Comparison of ENCODE assay signal across 19 mouse cellular contexts in the genomic region with DNA sequence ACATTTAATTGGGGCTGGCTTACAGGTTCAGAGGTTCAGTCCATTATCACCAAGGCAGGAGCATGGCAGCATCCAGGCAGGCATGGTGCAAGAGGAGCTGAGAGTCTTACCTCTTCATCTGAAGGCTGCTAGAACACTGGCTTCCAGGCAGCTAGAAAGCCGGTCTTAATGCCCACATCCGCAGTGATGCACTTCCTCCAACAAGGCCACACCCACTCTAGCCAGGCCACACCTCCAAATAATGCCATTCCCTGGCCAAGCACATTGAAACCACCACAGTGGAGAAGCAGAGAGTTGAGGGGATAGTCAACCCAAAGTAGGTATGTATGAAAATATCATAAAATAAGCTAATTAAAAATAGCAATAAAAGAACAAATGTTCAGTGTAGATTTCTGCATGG. TPM values are rescaled to one million over a fixed set of nuclear protein-coding genes. Genes with fewer than 3 reads are reported as not detected.
DNase-seq lines count a peak whose midpoint lies in the region; ATAC-seq lines count a peak whose summit lies in the region.
"Had no signal": no experiment of that assay in that cellular context is flagged by ENCODE, and none has a peak within 500 bp of the region (broad histone marks: within the 10 kb centered on the region; RNA-seq: fewer than 3 reads in every experiment).

No protein-coding gene starts in this region.

- H3K36me3 ChIP-seq in splenic B cell, adult 2 months (ENCODE audit: control insufficient read depth, insufficient read depth, low read length, poor library complexity, severe bottlenecking), result no peaks in the 10 kb centered on the region
- H3K36me3 ChIP-seq: heart, embryonic 13.5 days; hindbrain, embryonic 10.5 days had no signal

- ATAC-seq in monocyte, adult 5-6 weeks (replicated peaks; ENCODE audit: insufficient number of reproducible peaks, low FRiP score, low TSS enrichment, poor library complexity, severe bottlenecking), result no peak; the same call in 1 of the 2 replicates
- ATAC-seq: forebrain, embryonic 14.5 days had no signal

- no peaks in the 10 kb centered on the region for H3K27me3 ChIP-seq in splenic B cell, adult 2 months (ENCODE audit: control insufficient read depth, insufficient read depth, low read length, poor library complexity, severe bottlenecking)

- peak; percentile 60 to 71 for DNase-seq in monocyte, adult 2 months (ENCODE audit: low read depth in 1 of 2, low spot score in 2 of 2)
- DNase-seq in ZHBTc4 (ENCODE audit: low read depth, low spot score), result peak; percentile 65
- peak; percentile 48 for DNase-seq in lung, postnatal 25 days (ENCODE audit: low spot score)
- DNase-seq in splenic B cell, adult 2 months (ENCODE audit: low read depth, low spot score), result peak; percentile 74
- no peak for DNase-seq in embryo, embryonic 11 days
- no peak for DNase-seq in gastrocnemius, postnatal 10 days
- no peak for DNase-seq in left cerebral cortex, postnatal 4 days
- DNase-seq: adrenal gland, postnatal 25 days; cerebellum, adult 11 months; gastrocnemius, postnatal 36 days; kidney, adult 2 months; right cerebral cortex, adult 18-20 months; thymus, adult 2 months had no signal

- intact Hi-C loops in left cerebral cortex, postnatal 4 days (cut with DNase I), result loop anchor here (10.0 kb wide), 2 partner anchors 106 to 206 kb away; partner anchors contain the start of genes C330021F23Rik and Pex11g

RNA-seq across cellular contexts. Expression of gene Fcor, which starts 1.8 kb away (rescaled TPM):
- total RNA-seq in monocyte, adult 5-6 weeks (2017), result 4.3 to 4.9 TPM in 2 of 3 replicates, not detected in the other
- total RNA-seq in gastrocnemius, postnatal 10 days (2021), result 1 to 10 TPM; 1.6 to 2.0 TPM
- 10 to 100 TPM; 13.6 to 14.1 TPM for total RNA-seq in left cerebral cortex, postnatal 4 days (2021)
- total RNA-seq: gastrocnemius, postnatal 36 days had no signal

RNA-seq across cellular contexts. Expression of gene Mcemp1, which starts 4.8 kb away (rescaled TPM):
- total RNA-seq in monocyte, adult 5-6 weeks (2017), result 40.4 to 71.1 TPM (median 68.4 TPM) in 3 replicates
- under 1 TPM in 1 of 2 experiments, not detected in 1; 0.41 TPM for total RNA-seq in gastrocnemius, postnatal 10 days (2021)
- total RNA-seq in left cerebral cortex, postnatal 4 days (2021), result under 1 TPM; 0.38 to 0.42 TPM
- total RNA-seq: gastrocnemius, postnatal 36 days; midbrain, postnatal 0 days had no signal

RNA-seq across cellular contexts. Expression of gene Trappc5, which starts 5.7 kb away (rescaled TPM):
- total RNA-seq in monocyte, adult 5-6 weeks (2017), result 24.4 to 30.4 TPM (median 24.6 TPM) in 3 replicates
- total RNA-seq in gastrocnemius, postnatal 10 days (2021), result 10 to 100 TPM; 24.2 to 24.9 TPM
- total RNA-seq in left cerebral cortex, postnatal 4 days (2021), result 10 to 100 TPM; 34.4 to 37.0 TPM

RNA-seq across cellular contexts. Expression of gene Retn, which starts 14.8 kb away (rescaled TPM):
- total RNA-seq in monocyte, adult 5-6 weeks (2017), result not detected in 3 replicates
- total RNA-seq in gastrocnemius, postnatal 10 days (2021), result under 1 TPM; 0.61 to 0.75 TPM
- under 1 TPM; 0.76 to 0.91 TPM for total RNA-seq in left cerebral cortex, postnatal 4 days (2021)
- total RNA-seq: midbrain, postnatal 0 days had no signal

RNA-seq across cellular contexts. Expression of gene Fcer2a, which starts 23.6 kb away (rescaled TPM):
- total RNA-seq in monocyte, adult 5-6 weeks (2017), result 11.4 to 16.0 TPM (median 11.7 TPM) in 3 replicates
- total RNA-seq in gastrocnemius, postnatal 10 days (2021), result 1 to 10 TPM; 1.1 to 1.4 TPM
- total RNA-seq in left cerebral cortex, postnatal 4 days (2021), result not detected
- total RNA-seq: gastrocnemius, postnatal 36 days; left cerebral cortex, adult 2 months; midbrain, postnatal 0 days had no signal

Comparison
In these comparisons a context has a peak if more than half of its experiments do, and no peak if none do; other contexts are left out.
1. DNase-seq: peak in monocyte, adult 2 months (2 of 2), ZHBTc4 (single experiment), lung, postnatal 25 days (single experiment) and splenic B cell, adult 2 months (single experiment); none in embryo, embryonic 11 days (single experiment), gastrocnemius, postnatal 10 days (single experiment) and left cerebral cortex, postnatal 4 days (single experiment).
2. RNA of gene Mcemp1, which starts 4.8 kb away (total RNA-seq): 40.4 to 71.1 TPM in monocyte, adult 5-6 weeks; 0.38 to 0.42 TPM in left cerebral cortex, postnatal 4 days and 0.41 TPM in gastrocnemius, postnatal 10 days; every median in the first group is over 10 times any median in the second.